Mouse (Mus musculus) hematopoietic stem cell, adult 5-6 weeks (primary cell): ENCODE measurements around the gene Prmt3. TPM values are rescaled to one million over a fixed set of nuclear protein-coding genes. Genes with fewer than 3 reads are reported as not detected.

Experiments
- ATAC-seq, 2 experiments: fragments of 125-278 bp in 1 of 2; replicated peaks in 1 of 2; 2 replicates each; pipeline ENCODE4 v1.8.0; 2016 to 2017; ENCODE audit warnings: inconsistent platforms in 2 of 2, mild to moderate bottlenecking in 2 of 2, moderate number of reproducible peaks in 2 of 2, low read depth in 1 of 2, moderate TSS enrichment in 1 of 2; ENCODE audit not compliant: low FRiP score in 2 of 2, poor library complexity in 2 of 2, severe bottlenecking in 2 of 2, insufficient read depth in 1 of 2, low TSS enrichment in 1 of 2
- total RNA-seq: library from RNA; stranded (forward); fragments of 172-1452, 232-1000 nt; gene quantifications from 2 replicates; pipeline ENCODE4 v1.2.3, GENCODE M21; 2017

The Prmt3 gene
- total RNA-seq, 1 experiment from 2014 or later, result 83.4 TPM

- ATAC-seq, result peak; percentile 36 to 46; a peak in 3 of 4 replicates
Measured at GRCm38 (mm10) chr7:49882288-49882687, 104.1 kb downstream of the Prmt3 start.

DNA sequence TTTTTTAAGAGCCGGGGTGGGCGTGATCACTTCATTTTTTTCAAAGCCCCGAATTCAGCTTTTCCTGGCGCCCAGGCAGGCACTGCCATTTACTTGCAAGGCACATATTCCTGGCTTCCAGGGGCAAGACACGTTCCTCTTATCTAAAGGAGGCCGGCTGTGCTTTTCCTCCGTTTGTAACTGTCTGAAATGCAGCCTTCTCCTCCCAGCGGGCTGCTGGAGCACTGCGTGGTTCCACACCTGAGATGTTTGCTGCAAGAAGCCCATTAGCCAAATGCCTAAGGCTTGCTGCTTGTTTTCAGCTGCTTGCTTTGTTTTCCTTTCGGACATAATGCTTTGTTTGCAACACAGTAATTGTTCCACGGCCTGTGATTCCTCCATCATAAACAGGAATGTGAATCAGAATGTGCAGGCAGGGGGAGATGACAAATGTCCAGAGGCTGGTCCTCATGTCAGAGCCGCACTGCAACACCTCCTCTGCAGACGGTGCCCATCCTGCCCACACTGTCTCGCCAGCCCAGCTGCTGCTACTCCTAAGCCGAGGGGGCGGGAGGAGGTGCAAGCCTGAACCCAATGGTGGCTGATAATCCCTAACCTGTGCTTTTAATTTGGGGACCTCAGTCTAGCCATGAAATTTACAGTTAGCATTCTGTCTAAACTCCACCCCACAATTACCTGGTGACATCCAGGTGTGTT is 104.7 kb downstream of the Prmt3 start:
- ATAC-seq, result peak in 1 of 2 experiments; percentile 12; a peak in 1 of 4 replicates

DNA sequence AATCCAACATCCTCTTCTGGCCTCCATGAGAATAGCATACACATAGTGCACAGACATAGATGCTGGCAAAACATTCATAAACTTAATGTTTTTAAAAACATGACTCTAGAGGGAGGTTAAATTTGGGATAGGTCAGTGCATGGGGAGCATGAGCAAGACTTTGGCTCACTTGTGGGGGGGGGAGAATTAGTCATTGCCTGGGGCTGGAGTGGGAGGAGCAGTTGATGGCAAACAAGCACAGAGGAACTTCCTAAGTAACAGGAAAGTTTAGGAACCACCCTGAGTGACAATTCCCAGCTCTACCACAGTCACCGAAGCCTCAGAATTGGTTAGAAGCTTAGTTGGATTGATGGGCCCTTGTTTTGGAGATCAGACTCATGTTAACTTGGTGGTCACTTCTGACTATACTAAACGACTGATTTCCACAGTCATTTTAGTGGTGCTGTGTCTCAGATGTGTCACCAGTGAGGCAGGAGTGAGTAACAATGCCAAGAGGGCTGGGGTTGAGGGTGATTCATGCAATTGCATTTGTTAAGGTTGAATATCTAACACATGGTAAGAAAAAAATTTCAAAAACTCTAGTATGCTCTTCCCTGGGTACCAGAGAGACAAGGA is 109.7 kb downstream of the Prmt3 start:
- ATAC-seq, result no peak

- ATAC-seq, result no peak
Measured at GRCm38 (mm10) chr7:49894786-49895185, 116.6 kb downstream of the Prmt3 start.

DNA sequence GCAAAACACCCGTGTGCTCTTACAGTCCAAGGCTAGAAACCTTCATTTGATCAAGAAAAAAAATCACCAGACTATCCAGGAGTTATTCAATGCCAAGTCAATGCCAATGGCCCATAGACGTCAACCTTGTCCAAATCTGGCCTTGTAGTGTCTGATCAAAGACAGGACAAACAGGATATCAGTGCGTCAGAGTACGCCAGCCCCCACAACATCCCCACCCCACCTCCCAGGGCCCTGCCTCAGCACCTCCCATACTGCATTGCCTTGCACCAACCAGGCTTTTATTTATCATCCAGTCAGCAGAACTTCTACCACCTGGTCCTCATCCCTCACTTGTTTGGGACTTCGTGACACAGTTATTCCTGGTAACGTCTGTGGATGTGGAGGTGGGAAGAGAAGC is 117.2 kb downstream of the Prmt3 start:
- no peak for ATAC-seq

GRCm38 (mm10) chr7:49902003-49902552 is 123.9 kb downstream of the Prmt3 start:
- ATAC-seq, result no peak

GRCm38 (mm10) chr7:49907191-49908171 is 129.3 kb downstream of the Prmt3 start:
- no peak for ATAC-seq

Other genes starting within 250 kb of the Prmt3 start
- gene Dbx1, start 141.5 kb upstream of the Prmt3 start, total RNA-seq, result not detected in 2 replicates
- gene Htatip2, start 19.2 kb upstream of the Prmt3 start, total RNA-seq, result 7.7 and 15.0 TPM in 2 replicates
- not detected in 2 replicates for gene Slc6a5, start 131.8 kb downstream of the Prmt3 start, total RNA-seq
- not detected in 2 replicates for gene Nell1, start 196.5 kb downstream of the Prmt3 start, total RNA-seq